Mouse (Mus musculus) MEL (cell line): ENCODE measurements around the gene Synj1. TPM values are rescaled to one million over a fixed set of nuclear protein-coding genes. Genes with fewer than 3 reads are reported as not detected.

ENCODE experiments used
- DNase-seq: peaks from one replicate; pipeline ENCODE4 v3.0.0; 2011; ENCODE audit warnings: low read depth, low spot score
- H3K27ac ChIP-seq: 2 replicates; pipeline ENCODE4 v1.5.1; 2012; ENCODE audit warnings: low read depth, mild to moderate bottlenecking, control low read depth, low read length, moderate library complexity; ENCODE audit not compliant: control insufficient read depth
- H3K27me3 ChIP-seq, 2 experiments: fragments of 150-350 bp in 1 of 2; sonication (generic) in 1 of 2; 2 replicates each; pipeline ENCODE4 v1.6.1; 2012; ENCODE audit warnings: low read length in 2 of 2, mild to moderate bottlenecking in 2 of 2, improper control_type of control experiment in 1 of 2, moderate library complexity in 1 of 2; ENCODE audit not compliant: insufficient read depth in 2 of 2, control insufficient read depth in 1 of 2
- H3K36me3 ChIP-seq, 2 experiments: 2 replicates each; pipeline ENCODE4 v1.6.1; 2012 to 2014; ENCODE audit warnings: low read length in 2 of 2, improper control_type of control experiment in 1 of 2, inconsistent platforms in 1 of 2, mild to moderate bottlenecking in 1 of 2; ENCODE audit not compliant: insufficient read depth in 2 of 2, control insufficient read depth in 1 of 2
- H3K4me1 ChIP-seq, 2 experiments: fragments of 150-350 bp in 1 of 2; sonication (generic) in 1 of 2; 2 replicates each; pipeline ENCODE4 v1.6.1; 2012; ENCODE audit warnings: low read length in 2 of 2, improper control_type of control experiment in 1 of 2, mild to moderate bottlenecking in 1 of 2; ENCODE audit not compliant: insufficient read depth in 2 of 2, control insufficient read depth in 1 of 2
- H3K4me3 ChIP-seq, 2 experiments: fragments of 150-350 bp in 1 of 2; sonication (generic) in 1 of 2; 2 replicates each; pipeline ENCODE4 v1.5.1; 2012; ENCODE audit warnings: low read depth in 2 of 2, low read length in 2 of 2, mild to moderate bottlenecking in 2 of 2, moderate library complexity in 2 of 2, control low read depth in 1 of 2, improper control_type of control experiment in 1 of 2; ENCODE audit not compliant: control insufficient read depth in 1 of 2, insufficient read depth in 1 of 2
- H3K79me2 ChIP-seq: 2 replicates; pipeline ENCODE4 v1.6.1; 2012; ENCODE audit warnings: mild to moderate bottlenecking, low read length, moderate library complexity; ENCODE audit not compliant: control insufficient read depth, poor library complexity, insufficient read depth
- H3K9ac ChIP-seq: 2 replicates; pipeline ENCODE4 v1.6.1; 2012; ENCODE audit warnings: low read depth, mild to moderate bottlenecking, control low read depth, low read length, moderate library complexity; ENCODE audit not compliant: control insufficient read depth, poor library complexity, severe bottlenecking
- H3K9me3 ChIP-seq: fragments of 150-350 bp; sonication (generic); replicated peaks from 2 replicates; pipeline ENCODE4 v1.6.1; 2012; ENCODE audit warnings: mild to moderate bottlenecking, low read length, improper control_type of control experiment, moderate library complexity; ENCODE audit not compliant: insufficient read depth
- CTCF ChIP-seq, 3 experiments: IDR thresholded peaks in 2 of 3; conservative IDR thresholded peaks in 1 of 3; 2 replicates each; pipeline ENCODE4 v1.5.1; 2011 to 2012; ENCODE audit warnings: low read length in 3 of 3, low read depth in 2 of 3, mild to moderate bottlenecking in 2 of 3, improper control_type of control experiment in 1 of 3, inconsistent platforms in 1 of 3, mixed read lengths in 1 of 3, moderate library complexity in 1 of 3; ENCODE audit not compliant: control insufficient read depth in 1 of 3, insufficient read depth in 1 of 3, poor library complexity in 1 of 3, severe bottlenecking in 1 of 3
- EP300 ChIP-seq, 2 experiments: IDR thresholded peaks; 2 replicates each; pipeline ENCODE4 v1.6.1; 2011; ENCODE audit warnings: improper control_type of control experiment in 2 of 2, low read length in 2 of 2, low read depth in 1 of 2, mild to moderate bottlenecking in 1 of 2
- ETS1 ChIP-seq: IDR thresholded peaks from 2 replicates; pipeline ENCODE4 v1.6.1; 2012; ENCODE audit warnings: low read depth, mild to moderate bottlenecking, inconsistent platforms, low read length, improper control_type of control experiment, moderate library complexity
- KAT2A ChIP-seq: conservative IDR thresholded peaks from 2 replicates; pipeline ENCODE4 v1.6.1; 2012; ENCODE audit warnings: low read depth, low read length, improper control_type of control experiment, inconsistent platforms
- MAFK ChIP-seq: IDR thresholded peaks from 2 replicates; pipeline ENCODE4 v1.6.1; 2011; ENCODE audit warnings: low read depth, mild to moderate bottlenecking, low read length, improper control_type of control experiment, borderline replicate concordance
- MAX ChIP-seq: IDR thresholded peaks from 2 replicates; pipeline ENCODE4 v1.6.1; 2011; ENCODE audit warnings: low read length, improper control_type of control experiment
- MAZ ChIP-seq: IDR thresholded peaks from 2 replicates; pipeline ENCODE4 v1.6.1; 2012; ENCODE audit warnings: low read depth, mild to moderate bottlenecking, inconsistent platforms, low read length, improper control_type of control experiment
- MXI1 ChIP-seq: IDR thresholded peaks from 2 replicates; pipeline ENCODE4 v1.6.1; 2011; ENCODE audit warnings: mild to moderate bottlenecking, low read depth, low read length, improper control_type of control experiment
- MYB ChIP-seq: IDR thresholded peaks from 2 replicates; pipeline ENCODE4 v1.6.1; 2011; ENCODE audit warnings: mild to moderate bottlenecking, low read depth, low read length, improper control_type of control experiment
- NELFE ChIP-seq: IDR thresholded peaks from 2 replicates; pipeline ENCODE4 v1.6.1; 2011; ENCODE audit warnings: low read depth, low read length, improper control_type of control experiment
- NRF1 ChIP-seq: IDR thresholded peaks from 2 replicates; pipeline ENCODE4 v1.6.1; 2014; ENCODE audit warnings: low read depth, mild to moderate bottlenecking, inconsistent platforms, low read length, improper control_type of control experiment, moderate library complexity; ENCODE audit not compliant: poor library complexity, insufficient read depth, severe bottlenecking
- POLR2A ChIP-seq, 2 experiments: IDR thresholded peaks; 2 replicates each; pipeline ENCODE4 v1.6.1; 2011 to 2012; ENCODE audit warnings: low read length in 2 of 2, mild to moderate bottlenecking in 2 of 2, control low read depth in 1 of 2, improper control_type of control experiment in 1 of 2, low read depth in 1 of 2, moderate library complexity in 1 of 2; ENCODE audit not compliant: control insufficient read depth in 1 of 2, insufficient read depth in 1 of 2, poor library complexity in 1 of 2
- POLR2AphosphoS2 ChIP-seq: IDR thresholded peaks from 2 replicates; pipeline ENCODE4 v1.6.1; 2011; ENCODE audit warnings: low read length, improper control_type of control experiment
- SIN3A ChIP-seq: IDR thresholded peaks from 2 replicates; pipeline ENCODE4 v1.6.1; 2012; ENCODE audit warnings: low read length, improper control_type of control experiment, inconsistent platforms
- TBP ChIP-seq: IDR thresholded peaks from 2 replicates; pipeline ENCODE4 v1.8.0; 2011; ENCODE audit warnings: low read depth, low read length, improper control_type of control experiment
- ZC3H11A ChIP-seq: IDR thresholded peaks from 2 replicates; pipeline ENCODE4 v1.6.1; 2012; ENCODE audit warnings: low read depth, mild to moderate bottlenecking, inconsistent platforms, low read length, improper control_type of control experiment
- ZKSCAN1 ChIP-seq: IDR thresholded peaks from 2 replicates; pipeline ENCODE4 v1.6.1; 2012; ENCODE audit warnings: low read depth, mild to moderate bottlenecking, inconsistent platforms, low read length, improper control_type of control experiment, moderate library complexity
- ZNF384 ChIP-seq: IDR thresholded peaks from 2 replicates; pipeline ENCODE4 v1.6.1; 2012; ENCODE audit warnings: low read depth, mild to moderate bottlenecking, inconsistent platforms, low read length, improper control_type of control experiment
- polyA plus RNA-seq, 2 experiments: library from polyadenylated mRNA; stranded (reverse) in 1 of 2; unstranded in 1 of 2; fragments of >175 nt in 1 of 2; fragments of >200 nt in 1 of 2; gene quantifications; 2 replicates each; pipeline versions ENCODE4 v1.2.1 to v1.2.4; 2012; ENCODE audit warnings: low replicate concordance in 2 of 2, low read depth in 1 of 2; ENCODE audit not compliant: insufficient read length in 2 of 2, insufficient read depth in 1 of 2, missing spikeins in 1 of 2
- total RNA-seq: library from RNA; depleted of rRNA; stranded (reverse); fragments of 300-350 nt; gene quantifications from 2 replicates; pipeline ENCODE4 v1.2.3, GENCODE M21; 2012

The Synj1 gene
- total and polyA plus RNA-seq, 3 experiments: 5.0 to 34.5 TPM; not detected in 1

DNA sequence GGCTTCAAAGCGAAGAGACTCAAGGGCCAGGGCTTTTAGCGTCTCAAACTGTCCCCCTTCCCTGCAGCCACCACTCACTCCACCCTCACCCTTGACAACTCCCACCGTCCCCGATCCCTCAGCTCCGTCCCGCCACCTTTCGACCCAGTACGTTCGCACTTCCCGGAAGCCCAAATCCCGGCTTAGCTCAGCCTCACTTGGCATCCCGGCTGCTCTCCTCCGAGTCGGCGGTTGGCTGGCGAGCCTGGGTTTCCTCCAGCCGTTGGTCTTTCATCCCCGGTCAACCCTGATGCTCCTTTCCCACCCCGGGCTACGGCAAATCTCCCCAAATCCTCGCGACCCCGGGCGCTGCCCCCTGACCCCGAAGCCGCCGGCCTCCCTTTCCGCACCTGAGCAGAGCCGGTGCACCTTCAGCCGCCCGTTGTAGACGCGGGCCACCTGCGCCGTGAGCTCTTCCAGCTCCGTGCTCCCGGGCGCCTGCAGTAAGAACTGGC is 76.9 kb downstream of the Synj1 start:
- H3K9ac ChIP-seq: peak overlapping the region; percentile 78
- H3K79me2 ChIP-seq: peaks cover 6% of the 10 kb centered on the region
- H3K27ac ChIP-seq: peak overlapping the region; percentile 32
- peaks cover 0 to 4% of the 10 kb centered on the region in 2 experiments; a peak in 2 of 4 replicates for H3K4me1 ChIP-seq
- H3K4me3 ChIP-seq: peak overlapping the region; percentile 66 to 99
- TF ChIP-seq ETS1: no peak
- TF ChIP-seq POLR2A (IDR thresholded peaks at IDR 0.05; ENCODE audit: control insufficient read depth in 1 of 2, insufficient read depth in 1 of 2, low read depth in 1 of 2, low read length in 2 of 2, poor library complexity in 1 of 2): no peak
- TF ChIP-seq NELFE: no peak
- TF ChIP-seq MAZ: no peak
- no peak for TF ChIP-seq POLR2AphosphoS2
- TF ChIP-seq, all 39 proteins: peak for 0
- no peaks in the 10 kb centered on the region for H3K9me3 ChIP-seq
- peaks cover 0 to 7% of the 10 kb centered on the region in 2 experiments; a peak in 2 of 4 replicates for H3K36me3 ChIP-seq
- no peaks in the 10 kb centered on the region for H3K27me3 ChIP-seq
- peak; percentile 78 for DNase-seq

GRCm38 (mm10) chr16:90933534-90934176 is 77.5 kb downstream of the Synj1 start:
- no peaks in the 10 kb centered on the region for H3K27me3 ChIP-seq
- peaks cover 0 to 4% of the 10 kb centered on the region in 2 experiments; a peak in 2 of 4 replicates for H3K4me1 ChIP-seq
- no peaks in the 10 kb centered on the region for H3K9me3 ChIP-seq
- H3K79me2 ChIP-seq: peaks cover 6% of the 10 kb centered on the region
- peak overlapping the region; percentile 66 to 99 for H3K4me3 ChIP-seq
- peak; percentile 22 for DNase-seq
- peaks cover 0 to 7% of the 10 kb centered on the region in 2 experiments; a peak in 3 of 4 replicates for H3K36me3 ChIP-seq
- TF ChIP-seq POLR2A (IDR thresholded peaks at IDR 0.05; ENCODE audit: control insufficient read depth in 1 of 2, insufficient read depth in 1 of 2, low read depth in 1 of 2, low read length in 2 of 2, poor library complexity in 1 of 2) (no peak), ZNF384 (peak; percentile 66)
- peak overlapping the region; percentile 78 for H3K9ac ChIP-seq
- H3K27ac ChIP-seq: no peak overlapping the region

- no peaks in the 10 kb centered on the region for H3K4me1 ChIP-seq
- no peak overlapping the region for H3K27ac ChIP-seq
- H3K27me3 ChIP-seq: no peaks in the 10 kb centered on the region
- H3K79me2 ChIP-seq: no peaks in the 10 kb centered on the region
- no peaks in the 10 kb centered on the region; a peak in 1 of 4 replicates for H3K36me3 ChIP-seq
- TF ChIP-seq MAFK (no peak), EP300 (IDR thresholded peaks at IDR 0.05; ENCODE audit: low read depth in 1 of 2, low read length in 2 of 2) (no peak), MXI1 (no peak), MYB (no peak), ZC3H11A (no peak), ZNF384 (no peak), POLR2AphosphoS2 (no peak), SIN3A (no peak), NRF1 (no peak), MAX (no peak), ZKSCAN1 (no peak), KAT2A (no peak), CTCF (IDR thresholded peaks at IDR 0.05 in 2 of 3, conservative IDR thresholded peaks at IDR 0.05 in 1 of 3; ENCODE audit: control insufficient read depth in 1 of 3, insufficient read depth in 1 of 3, low read depth in 2 of 3, low read length in 3 of 3, poor library complexity in 1 of 3, severe bottlenecking in 1 of 3) (no peak), TBP (no peak)
- DNase-seq: no peak
- no peak overlapping the region for H3K9ac ChIP-seq
- no peaks in the 10 kb centered on the region for H3K9me3 ChIP-seq
- H3K4me3 ChIP-seq: no peak overlapping the region
Measured at GRCm38 (mm10) chr16:90927446-90927845, 83.7 kb downstream of the Synj1 start.
